Mouse (Mus musculus) MEL-GATA-1-ER (cell line): ENCODE results near the gene Cercam.

Experiments
- DNase-seq: peaks from one replicate; pipeline ENCODE4 v3.0.0-alpha.2; 2012; ENCODE audit warnings: low read depth; ENCODE audit errors: extremely low read depth

Gene Cercam

DNA sequence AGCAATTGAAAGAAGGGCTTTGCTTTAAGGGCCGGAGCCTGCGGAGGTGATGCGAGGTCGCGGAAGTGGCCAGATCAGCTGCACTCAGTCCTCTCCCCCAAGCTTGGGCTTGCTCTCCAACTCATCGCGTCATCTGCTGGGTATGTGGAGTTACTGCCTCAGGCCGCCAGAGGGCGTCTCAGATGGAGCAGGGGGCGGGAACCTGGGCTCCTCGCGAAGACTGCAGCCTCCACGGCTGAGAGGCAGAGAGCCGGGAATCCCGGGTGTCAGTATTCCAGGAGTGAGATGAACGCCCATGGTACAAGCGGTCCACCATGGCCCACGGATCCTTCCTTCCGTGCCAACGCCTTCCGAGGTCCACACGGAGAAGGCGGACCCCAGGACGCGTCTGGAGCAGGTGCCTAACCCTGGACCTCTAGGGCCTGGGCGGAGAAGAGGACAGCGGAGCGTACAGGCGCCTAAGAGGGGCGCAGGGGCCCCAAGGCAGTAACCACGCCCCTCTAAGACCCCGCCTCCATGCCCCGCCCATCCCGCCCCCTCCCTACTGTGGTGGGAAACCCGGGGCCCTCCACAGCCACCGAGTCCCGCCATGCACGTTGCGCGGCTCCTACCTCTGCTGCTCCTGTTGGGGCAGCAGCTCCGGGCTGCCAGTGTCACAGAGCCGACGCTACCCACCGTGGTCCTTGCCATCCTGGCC is at the start of gene Cercam:
Gene Cercam (plus strand): TSS at position 216 of the 697 bp plus-strand sequence.
- peak; percentile 74 for DNase-seq

DNA sequence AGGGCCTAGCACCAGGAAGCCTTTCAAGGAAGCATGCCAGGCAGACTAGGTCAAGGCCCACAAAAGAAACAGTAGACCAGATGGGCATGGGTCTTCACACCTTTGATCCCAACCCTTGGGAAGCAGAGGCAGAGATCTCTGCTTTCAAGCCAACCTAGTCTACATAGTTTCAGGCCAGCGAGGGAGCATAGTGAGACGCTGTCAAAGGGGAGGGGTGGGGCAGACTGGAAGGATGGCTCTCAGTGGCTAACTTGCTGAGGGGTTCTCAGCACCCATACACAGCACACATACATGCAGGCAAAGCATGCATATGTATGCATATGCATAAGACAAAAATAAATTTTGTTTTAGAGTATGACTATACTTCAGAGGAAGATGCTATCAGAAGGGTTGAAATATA is 49.6 kb upstream of the Cercam start:
- DNase-seq: no peak

DNA sequence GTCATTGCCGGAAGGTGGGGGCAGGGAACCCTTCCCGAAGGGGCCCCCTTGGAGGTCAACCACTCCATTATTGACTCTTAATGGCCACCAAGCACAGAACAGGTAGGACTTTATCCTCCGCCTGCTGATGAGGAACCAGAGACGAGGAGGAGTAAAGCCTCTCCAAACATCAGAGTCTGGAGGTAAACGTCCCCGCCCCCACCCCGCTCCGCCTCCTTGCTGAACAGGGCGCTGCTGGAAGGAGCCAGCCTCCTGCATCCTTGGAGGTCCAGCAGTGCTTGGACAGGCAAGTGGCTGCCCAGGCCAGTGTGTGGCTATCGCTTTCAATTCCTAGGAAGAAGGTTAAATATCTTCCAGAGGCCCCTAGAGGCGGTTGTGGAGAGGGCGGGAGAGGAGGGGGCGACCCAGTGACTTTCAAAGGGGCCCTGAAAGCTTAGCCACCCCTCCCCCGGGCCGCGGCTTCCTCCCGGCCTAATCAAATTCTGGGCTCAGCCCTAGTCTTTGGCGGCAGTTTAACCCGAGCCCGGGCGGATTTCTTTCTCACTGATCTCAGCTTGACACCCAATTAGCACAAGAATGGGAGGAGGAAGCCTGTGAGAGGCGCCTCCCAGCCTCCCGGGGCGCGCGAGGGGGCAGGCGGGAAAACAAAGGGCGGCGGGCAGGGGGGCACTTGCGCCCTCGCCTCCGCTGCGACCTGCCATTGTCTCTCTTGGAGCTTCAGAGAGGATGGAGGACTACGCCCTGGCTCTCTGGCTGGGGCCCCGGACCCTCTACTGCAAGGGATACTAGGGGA is 48.7 kb upstream of the Cercam start, which contains the start of gene Urm1:
Gene Urm1 (plus strand): TSS at position 51 of the 793 bp plus-strand sequence.
- peak; percentile 63 for DNase-seq

DNA sequence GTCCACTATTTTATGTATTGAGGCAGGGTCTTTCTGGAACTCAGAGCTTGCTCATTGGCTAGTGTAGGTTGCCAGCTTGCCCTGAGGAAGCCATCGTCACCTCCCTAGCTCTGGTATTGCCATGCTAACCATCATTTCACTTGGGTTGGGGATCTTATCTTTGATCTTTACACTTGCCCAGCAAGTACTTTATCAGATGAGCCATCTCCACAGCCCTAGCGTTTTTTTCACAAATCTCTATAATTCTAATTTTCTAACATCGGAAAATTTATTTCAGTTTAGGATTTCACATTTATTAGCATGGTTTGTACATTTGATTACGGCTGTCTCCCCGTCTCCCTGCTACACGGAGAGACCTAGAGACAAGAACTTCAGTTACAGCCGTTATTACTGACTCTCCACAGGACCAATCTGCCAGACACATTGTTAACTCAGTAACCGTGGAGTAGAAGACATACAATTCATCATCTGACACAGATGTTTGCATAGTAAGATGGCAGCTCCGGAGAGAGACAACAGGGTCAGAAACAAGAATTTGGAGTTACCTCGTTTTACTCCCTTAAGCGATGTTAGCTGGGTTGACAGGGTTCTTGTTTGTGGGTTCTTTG is 42.5 kb upstream of the Cercam start:
- peak; percentile 26 for DNase-seq

DNA sequence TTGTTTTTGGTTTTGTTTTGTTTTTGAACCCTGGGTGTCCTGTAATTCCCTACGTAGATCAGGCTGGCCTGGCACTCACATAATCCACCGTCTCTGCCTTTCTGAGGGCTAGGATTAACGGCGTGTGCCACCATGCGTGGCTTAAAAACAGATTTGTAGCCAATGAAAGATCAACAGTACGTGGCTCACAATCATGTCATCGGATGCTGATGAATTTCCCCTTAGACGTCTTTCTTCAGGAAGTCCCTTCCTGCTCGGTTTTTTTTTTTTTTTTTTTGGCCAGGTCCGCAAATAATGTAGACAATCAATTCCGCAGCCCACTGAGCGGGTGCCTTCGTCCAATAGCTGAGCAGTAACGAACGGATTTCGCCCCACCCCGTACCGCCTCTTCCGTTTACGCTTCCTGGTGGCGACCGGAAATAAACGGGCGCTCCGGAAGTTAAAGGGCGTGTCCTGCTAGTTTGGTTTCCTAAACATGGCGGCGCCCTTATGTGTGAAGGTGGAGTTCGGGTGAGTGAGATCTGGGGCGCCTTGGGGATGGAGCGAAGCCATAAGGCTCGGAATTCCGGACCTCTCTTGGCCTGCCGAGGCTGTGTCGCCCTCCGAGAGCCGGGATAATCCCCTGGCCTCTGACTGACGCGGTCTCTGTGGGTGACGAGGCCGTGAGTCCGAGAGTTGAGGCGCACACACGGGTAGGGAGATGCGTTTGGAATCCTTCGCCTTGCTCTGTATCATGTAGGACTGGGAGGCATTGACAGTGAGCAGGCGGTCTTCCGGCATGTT is 41.8 kb upstream of the Cercam start:
- peak; percentile 97 for DNase-seq

DNA sequence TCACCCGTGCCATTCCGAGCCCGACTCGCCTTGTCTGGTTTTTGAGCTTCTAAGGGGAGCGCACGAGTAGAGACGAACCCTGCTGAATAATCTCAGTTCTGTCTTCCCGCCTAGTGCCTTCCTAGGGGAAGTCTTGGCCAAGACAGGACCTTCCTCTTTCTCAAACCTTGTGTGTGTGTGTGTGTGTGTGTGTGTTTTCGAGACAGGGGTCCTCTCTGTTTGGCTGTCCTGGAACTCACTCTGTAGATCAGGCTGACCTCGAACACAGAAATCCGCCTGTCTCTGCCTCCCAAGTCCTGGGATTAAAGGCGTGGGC is 41.3 kb upstream of the Cercam start:
- peak; percentile 21 for DNase-seq

DNA sequence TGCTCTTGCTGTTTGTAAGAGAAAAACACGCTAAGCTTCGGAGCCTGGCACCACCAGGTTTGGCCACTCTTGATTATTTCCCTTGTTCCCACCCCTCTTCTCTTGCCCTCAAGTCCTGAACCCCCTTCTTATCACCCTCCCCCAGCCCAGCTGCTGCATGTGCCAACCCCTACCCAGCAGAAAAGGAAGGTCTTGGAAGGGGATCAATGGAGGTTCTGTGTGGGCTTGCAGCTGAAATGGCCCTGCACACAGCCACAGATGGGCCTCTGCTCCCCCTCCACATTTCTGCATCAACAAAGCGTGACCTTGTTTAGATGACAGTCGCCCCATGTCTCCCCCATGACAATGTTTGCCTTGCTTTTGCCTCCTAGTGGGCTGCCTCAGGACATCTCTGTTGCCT is 37.9 kb upstream of the Cercam start:
- no peak for DNase-seq

DNA sequence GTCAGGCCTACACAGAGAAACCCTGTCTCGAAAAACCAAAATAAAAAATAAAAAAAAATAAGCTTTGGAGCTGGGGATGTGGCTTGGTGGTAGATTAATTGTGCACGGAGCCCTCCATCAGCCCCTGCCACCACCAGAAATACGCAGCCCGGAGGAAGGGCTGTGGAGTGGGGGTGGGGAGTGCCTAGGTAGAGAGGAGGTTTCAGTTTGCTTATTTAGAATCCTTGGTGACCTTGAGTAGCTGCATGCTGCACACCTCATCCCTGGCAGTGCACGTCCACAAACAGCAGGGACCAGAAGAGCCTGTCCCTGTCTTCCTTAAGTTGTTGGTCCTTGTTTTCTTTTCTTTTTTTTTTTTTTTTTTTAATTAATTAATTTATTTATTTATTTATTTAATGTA is 35.2 kb upstream of the Cercam start:
- no peak for DNase-seq

DNA sequence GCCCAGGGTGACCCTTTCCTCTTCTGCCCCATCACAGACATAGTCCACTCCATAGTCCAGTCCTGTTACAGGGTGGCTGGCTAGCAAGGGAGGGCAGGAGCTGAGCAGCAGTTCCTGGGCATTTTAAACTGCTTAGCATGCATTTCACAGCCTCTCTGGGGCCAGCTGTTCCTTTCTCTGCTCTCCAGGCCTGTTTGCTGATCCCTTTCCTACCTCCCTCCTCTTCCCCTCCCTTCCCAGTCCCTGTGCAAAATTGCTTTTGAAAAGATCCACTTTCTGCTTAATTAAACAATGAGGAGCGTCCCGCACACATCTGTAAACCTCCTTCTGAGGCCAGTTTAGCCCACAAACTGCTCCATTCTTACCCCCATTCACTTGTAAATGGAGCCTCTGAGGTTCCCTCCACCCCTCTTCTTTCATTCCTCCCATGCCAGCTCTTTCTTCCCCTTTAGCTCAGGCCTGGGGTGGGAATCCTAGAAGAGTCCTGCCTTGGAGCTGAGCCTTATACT is 33.5 kb upstream of the Cercam start:
- no peak for DNase-seq

DNA sequence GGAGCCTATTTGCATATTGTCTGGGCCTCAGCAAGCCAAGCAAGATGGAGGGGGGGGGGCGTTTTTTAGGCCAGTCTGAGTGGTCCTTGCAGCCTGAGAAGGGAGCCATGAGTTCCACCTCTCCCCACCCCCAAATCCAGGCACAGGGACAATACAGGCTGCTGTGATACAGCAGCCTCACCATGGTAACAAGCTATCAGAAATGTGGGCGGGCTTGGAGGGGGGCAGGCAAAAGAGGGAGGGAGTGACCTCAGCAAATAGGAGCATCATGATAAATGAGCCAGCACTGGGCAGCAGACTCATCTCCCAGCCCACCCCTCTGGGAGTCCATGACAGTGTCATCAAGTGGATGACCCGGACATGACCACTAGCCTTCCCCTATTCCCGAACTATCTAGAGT is 29.5 kb upstream of the Cercam start:
- DNase-seq: no peak

DNA sequence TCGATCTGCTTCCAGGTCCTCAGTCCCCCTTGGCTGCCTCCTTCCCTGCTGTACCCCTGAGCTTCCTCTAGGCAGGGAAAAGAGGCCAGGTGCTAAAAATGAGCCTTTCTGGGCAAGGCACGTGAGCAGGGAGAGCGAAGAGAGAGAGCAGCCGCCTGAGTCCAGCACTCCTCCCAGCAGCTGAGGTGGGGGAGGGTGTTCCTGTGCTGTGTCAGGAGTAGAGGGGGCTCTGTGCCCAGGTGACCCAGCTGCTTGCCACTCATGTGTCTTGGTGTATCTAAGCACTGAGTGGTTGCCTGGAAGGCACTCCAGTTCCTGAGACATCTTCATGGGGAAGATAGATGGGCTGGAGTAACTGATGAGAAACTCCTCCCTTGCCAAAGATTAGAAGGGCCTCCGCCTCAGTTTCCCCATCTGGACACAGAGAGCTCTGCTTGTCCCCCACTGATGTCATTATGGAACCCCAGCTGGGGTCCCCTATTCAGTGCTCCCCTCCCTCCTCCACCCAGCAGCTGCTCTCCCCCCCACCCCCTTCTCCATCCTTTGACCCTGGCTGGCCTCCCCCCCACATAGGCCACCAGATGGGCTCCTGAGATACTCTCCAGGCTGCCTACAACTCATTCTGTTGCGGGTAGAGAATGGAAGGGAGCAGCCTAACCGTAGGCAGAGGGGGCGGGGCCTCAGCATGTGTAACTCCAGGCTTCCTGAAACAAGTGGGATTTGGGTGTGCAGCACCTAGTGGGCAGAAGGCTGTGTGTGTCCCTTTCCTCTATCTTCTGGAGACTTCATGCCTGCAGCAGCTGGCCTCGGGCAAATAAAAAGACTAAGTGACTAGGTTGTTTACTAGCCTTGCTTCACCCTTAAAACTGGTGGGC is 25.5 kb upstream of the Cercam start:
- no peak for DNase-seq

DNA sequence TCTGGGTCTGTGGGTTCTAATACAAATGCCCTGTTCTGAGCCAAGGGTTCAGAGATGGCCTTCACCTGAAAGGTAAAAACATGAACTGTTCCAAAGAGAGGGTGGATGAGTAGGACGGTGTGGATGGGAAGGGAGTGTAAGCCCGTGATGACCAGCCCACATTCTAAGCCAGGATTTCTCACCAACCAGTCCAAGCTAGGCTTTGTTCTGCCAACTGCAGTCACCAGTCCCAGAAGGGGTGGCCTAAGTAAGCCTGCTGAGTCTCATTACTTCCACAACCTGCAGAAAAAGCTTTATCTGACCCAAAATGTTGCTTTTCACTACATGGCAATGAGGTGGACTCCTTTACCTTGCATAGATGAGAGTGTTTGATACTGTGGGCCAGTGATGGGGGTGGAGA is 24.8 kb upstream of the Cercam start:
- DNase-seq: no peak

DNA sequence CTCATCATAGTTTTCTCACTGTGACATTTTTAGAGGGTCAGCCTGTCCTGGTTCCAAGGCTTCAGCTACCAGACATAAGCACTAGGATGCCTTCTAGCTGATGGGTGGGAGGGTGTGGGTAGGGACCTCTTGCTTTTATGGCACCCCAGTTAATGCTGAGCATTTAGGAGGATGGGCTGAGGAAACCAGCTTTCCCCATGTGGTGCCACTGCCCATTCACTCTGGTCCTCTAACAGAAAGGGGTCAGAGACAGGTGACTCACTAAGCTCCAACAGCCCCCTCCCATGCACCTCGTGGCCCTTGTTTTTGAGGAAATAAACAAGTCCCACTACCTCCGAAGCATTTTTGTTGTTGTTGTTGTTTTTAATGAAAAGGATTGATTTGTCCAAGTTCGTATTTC is 24.3 kb upstream of the Cercam start:
- no peak for DNase-seq

DNA sequence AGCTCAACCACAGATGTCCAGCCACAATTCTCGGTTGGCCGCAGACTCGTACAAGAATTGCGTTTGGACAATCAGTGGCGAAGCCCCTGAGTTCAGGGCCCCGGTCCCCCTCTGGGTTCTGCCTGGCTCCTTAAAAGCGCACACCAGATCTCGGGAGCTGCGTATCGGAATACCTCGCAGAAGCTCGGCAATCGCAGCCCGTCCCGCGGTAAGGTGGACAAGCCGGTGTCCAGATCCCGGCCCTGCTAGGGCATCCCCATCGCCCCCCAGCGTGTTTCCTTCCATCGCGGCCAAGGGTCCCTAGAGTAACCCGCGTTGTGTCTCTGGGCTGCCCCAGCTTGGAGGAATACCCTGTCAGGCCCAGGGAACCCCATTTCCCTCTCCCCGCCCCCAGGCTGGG is 23.3 kb upstream of the Cercam start:
- DNase-seq: no peak

DNA sequence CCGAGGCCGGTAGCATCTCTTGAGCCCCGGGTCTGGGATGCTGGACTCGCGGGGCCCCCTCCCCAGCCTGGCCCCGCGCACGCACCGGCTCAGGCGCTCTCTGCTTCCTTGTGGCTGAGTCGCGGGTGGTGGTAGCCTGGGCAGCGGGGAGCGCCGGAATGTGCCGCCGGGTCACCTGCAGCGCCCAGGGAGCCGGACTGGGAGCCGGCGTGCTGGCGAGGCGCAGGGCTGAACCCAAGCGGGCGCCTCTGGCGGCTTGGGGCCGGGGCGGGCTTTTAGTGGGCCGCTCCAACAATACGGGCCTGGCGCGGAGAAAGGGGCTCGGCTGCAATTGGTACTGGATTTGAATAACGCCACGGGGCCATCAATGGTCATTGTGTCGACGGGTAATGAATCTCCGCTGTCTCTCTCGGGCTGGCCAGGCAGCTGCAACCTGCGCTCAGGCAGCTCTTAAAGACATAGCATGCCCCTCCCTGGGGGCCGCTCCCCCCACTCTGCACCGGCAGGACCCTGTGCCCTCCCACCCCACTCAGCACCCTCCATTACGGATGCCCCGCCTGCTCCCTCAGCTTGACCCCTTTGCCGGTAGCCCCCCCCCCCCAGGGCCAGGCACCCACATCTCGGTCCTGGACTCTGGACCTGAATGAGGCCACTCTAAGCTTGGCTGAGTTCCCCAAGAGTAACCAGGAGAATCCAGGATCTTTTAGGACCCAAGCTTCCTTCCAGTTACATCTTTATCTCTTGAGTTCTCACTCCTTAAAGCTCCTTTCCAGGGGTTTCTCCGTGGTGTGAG is 22.7 kb upstream of the Cercam start:
- DNase-seq: no peak

DNA sequence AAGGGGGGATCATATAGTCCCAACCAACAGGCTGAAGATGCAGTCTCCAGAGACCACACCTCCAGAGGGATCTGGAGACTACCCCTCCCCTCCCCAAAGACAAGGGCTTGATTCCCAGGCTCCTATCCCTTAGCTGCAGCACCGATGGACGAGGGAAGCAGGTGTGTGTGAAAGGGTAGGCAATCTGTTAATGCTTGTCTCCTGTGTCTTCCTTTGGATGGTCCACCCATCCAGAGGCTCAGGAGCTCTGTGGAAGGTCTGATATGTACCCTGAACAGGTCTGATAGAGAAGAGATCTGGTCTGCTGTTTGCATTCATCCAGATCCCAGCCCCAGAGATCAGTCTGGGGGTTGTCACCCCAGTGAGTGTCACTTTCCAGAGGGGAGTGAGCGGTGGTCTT is 22.1 kb upstream of the Cercam start:
- no peak for DNase-seq

DNA sequence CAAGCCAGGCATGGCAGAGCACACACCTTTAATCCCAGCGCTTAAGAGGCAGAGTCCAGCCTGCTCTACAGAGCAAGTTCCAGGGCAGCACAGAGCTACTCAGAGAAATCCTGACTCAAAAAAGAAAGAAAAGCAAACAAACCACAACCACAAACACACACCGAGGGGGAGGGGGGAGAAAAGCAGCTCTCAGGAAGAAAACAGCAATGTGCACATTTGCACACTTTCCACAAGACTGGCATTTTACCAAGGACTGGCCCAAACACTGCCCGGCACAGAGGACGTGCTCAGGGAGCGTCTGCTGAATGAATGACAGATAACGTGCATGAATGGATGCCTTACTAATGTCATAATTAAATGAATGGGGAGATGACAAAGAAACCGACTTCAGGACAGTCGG is 19.9 kb upstream of the Cercam start:
- DNase-seq: no peak

DNA sequence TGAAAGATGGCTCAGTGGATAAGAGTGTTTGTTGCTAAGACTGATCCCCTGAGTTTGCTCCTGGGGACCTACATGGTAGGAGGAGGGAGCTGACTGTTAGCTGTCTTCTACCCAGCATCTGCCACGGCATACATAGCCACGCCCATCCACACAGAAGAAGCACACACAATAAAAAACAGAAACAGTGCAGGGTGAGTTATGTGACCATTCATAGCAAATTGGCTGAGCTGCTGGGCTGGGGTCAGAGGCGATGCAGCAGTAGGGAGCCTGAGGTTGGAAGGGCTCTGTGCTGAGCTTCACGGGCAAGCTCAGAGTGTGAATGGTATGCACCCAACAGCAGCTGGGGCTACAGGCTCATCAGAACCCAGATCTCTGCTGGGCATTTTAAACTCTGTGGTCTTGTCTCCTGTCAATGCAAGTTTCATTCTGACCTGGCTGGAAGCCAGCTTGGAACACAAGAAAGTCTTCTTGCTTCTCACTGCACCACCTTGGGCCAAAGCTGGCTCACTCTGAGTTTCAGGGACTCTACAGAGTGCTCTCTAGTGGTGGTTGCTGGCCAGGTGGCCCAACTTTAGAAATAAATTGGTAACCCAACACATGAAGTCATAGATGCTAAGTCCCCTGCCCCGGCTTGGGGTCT is 19.0 kb upstream of the Cercam start:
- DNase-seq: no peak

DNA sequence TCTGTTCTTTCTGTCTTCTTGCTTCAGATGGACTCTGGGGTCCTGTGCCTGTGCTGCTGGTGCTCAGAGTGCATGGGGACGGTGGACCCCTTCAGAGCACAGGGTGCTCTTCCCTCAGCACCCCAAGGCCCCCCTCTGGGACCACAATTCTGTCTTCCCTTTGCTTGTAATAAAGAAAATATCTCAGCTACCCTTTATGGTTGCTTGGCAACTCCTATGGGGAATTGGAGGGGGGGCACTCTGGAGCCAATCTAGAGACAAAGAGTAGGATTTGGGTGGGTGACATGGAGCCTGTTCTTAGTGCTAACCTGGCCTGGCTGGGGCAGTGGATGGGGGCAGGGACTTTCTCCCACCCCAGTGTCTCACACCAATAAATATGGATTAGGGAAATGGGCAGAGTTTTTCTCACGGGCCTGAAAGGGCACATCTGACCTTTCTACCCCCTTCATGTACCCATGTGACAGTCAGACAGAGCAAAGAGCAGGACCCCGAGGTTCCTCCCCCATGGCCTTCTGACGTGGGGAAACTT is 15.9 kb upstream of the Cercam start:
- DNase-seq: no peak
